Mouse (Mus musculus) adrenal gland, adult 18-20 months (tissue): ENCODE results near the gene F13a1. TPM values are rescaled to one million over a fixed set of nuclear protein-coding genes. Genes with fewer than 3 reads are reported as not detected.

Source experiments
- DNase-seq, 2 experiments: peaks; one replicate each; pipeline ENCODE4 v3.0.0; 2021 to 2022; ENCODE audit warnings: low spot score in 2 of 2
- long read RNA-seq, 2 experiments: library from polyadenylated mRNA; stranded (forward); transcript quantifications; one replicate each; pipeline ENCODE4 v2.0.0; 2021
- total RNA-seq, 2 experiments: library from RNA; stranded (reverse); gene quantifications; 1 replicate in 1 of 2; 2 replicates in 1 of 2; pipeline ENCODE4 v1.2.3; 2021

Gene F13a1
- total RNA-seq = 10 to 100 TPM; 13.4 to 23.0 TPM
- long read RNA-seq, experiment 1, transcript F13a1-201 (15 exons, 3,952 nt) = major isoform, 5 of 6 reads
- long read RNA-seq, experiment 1, partial matches to known transcripts = 0 of 6 reads
- long read RNA-seq, experiment 1, other reads (novel, unspliced or antisense) = 1 of 6 reads
- long read RNA-seq, experiment 2, partial matches to known transcripts = 1 of 3 reads
- long read RNA-seq, experiment 2, other reads (novel, unspliced or antisense) = 0 of 3 reads

DNA sequence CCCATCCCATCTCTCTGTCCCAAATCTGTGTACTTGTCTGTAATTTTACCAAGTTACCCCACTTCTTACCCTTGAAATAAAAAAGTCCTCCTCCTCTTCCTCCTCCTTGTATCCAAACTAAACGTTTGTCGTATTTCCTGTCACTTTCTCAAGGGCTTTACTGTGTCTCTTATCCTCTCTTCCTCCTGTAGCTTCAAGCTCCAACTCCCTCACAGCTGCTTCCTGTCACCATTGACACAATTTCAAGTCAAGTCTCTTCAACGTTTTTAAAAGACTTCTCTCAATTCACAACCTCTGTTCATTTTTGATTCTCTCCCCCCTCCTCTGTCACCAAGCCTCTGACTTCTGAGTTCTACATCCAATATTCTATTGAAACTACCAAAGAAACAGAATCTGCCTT is at the start of gene F13a1:
TSS of gene F13a1 (minus strand) at position 119 of the 400 bp plus-strand sequence.
- DNase-seq = no peak

DNA sequence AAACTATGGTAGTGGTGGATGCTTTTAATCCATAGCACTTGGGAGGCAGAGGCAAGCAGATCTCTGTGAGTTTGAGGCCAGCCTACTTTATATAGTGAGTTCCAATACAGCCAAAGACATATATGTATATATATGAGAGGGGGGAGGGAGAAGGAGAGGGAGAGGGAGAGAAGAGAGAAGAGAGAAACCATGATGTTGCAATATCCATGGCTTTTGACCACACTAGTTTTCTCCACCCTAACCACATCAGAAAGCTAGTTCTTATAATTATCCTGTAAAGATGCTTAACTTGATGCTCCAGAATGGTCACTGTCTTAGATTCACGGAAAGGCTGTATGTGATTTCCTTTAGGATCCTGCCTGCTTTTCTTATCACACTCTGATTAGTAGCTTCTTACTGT is 41.6 kb upstream of the F13a1 start:
- DNase-seq = no peak

DNA sequence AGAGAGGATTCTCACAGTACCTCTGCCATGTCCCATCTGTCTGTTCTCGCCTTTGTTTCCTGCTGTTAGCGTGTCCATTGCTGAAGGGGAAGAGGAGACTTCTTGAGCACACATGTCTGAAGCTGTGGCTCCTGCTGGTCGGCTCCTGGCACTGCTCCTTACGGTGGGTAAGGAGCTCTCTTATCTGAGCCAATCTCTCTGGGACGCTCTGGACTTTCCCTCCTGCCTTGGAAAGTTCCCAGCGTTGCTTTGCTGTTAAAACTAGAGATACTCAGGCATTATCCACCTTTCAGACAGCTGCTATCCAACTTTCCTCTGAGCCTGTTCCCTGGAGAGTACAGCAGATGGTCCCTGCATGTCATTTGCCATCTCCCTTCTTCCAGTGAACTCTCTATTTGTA is 39.1 kb upstream of the F13a1 start:
- DNase-seq = no peak

DNA sequence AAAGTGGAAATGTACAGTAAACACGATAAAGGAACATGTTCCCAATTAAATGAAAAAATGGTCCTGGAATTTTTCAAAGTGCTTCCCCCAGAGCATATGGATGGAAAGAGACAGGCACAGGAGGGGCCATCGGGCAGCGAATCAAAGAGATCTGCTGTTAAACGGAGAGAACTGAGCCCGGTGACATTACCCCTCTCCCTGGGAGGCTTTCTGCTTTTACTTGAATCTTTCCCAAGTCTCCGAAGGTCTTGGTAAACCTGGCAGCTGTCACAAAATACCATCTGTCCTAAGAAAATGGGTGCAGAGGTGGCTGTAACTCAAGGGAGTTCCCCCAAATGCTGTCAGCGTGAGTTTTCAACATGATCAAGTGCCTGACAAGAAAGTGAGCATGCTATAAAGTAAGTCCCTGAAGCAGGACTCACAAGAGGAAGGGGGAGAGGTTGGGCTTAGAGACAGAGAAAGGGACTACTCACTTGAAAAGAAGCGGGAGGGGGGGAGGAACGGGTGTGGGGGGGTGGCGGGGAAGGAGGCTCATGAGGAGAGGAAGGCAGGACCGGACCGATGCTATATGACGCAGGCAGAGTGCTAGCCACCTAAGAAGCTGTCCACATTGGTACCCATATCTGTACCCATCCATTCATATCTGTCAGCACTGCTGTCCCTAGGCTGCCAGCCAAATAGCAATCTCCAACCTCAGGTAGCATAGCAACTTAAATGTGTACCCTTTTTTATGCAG is 31.6 kb upstream of the F13a1 start:
- DNase-seq = no peak

DNA sequence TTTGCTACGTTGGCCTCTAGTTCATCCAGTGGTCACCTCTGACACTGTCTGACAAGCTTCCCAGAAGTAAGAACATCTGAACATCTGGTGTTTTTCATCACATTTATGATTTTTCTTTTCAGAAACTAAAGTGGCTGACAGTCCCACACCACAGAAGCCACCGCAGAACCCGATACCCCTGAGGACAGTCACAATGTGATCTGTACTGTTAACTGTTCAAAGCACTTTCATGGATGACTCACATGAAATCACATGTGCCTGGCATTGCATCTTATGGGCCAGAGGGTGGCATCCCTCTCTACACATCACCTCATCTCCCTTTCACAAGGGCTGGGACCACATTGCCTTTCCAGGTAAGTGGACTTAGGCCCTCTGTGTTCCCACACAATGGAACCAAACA is 21.3 kb upstream of the F13a1 start:
- DNase-seq = no peak

DNA sequence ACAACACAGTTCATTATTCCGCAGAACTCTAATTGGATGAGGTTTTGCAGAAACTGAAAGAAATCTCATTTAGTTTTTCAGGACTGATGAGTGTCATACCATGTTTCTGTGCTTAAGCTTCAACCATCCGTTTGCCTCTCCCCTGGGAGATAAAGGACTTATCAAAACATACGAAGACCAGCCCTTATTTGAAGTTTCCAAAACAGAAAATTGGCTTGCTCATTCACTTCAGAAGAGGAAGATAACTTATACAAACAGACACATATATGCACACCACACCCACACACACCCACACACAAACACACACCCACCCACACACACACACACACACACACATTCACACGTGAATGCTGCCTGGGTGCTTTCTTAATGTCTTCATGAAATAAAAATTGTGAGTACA is 20.8 kb upstream of the F13a1 start:
- no peak for DNase-seq

DNA sequence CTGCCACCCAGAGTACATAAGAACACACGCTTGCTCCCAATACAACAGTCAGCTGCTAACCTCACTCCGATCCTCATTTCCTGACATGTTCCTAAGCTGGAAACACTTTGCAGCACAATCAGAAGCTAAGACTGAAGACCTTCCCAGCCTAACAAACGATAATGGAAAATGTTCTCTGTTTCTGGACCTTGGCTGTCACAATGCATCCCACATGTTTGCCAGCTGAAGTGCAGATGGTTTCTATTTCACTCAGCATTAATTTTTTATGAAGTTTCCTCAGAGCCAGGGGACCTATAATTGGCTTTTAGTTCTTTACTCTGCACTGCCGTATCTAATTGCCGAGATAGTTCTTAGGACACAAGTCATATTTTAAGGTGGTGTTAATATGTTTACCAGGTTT is 10.8 kb upstream of the F13a1 start:
- DNase-seq = no peak

DNA sequence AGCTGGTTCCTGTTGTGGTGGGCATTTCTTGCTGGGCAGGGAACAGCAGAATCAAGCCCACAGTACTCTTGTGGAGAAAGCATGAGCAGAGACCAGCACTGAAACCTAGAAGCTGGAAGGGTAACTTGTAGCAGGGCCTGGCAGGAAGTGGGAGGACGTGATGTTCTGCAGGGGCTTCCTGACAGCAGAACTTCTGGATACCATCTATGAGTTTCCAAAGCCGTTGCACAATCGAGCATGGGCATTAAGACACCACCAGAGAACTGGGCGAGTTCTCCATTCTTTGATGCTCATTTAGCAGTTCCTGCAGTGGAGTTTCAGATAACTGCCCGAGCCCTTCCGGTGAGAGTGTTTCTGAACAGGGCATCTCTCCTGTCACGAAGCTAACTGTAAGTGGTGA is 6.6 kb upstream of the F13a1 start:
- no peak for DNase-seq

DNA sequence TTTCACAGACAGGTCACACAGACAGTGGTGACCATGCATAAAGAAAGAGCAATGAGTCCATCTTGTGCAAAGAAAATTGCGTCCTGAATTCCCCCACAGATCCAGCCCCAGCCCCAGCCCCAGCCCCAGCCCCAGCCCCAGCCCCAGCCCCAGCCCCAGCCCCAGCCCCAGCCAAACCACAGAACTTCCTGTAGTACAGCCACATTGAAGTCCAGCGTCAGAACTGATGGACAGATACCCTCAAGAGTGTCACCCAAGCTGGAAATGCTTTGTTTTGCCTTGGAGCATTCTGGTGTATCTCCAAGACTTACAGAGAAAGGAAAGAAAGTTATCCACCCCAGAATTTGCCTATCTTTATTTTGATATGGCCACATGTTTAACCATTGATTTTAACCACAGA is 413 bp downstream of the F13a1 start:
- no peak for DNase-seq

DNA sequence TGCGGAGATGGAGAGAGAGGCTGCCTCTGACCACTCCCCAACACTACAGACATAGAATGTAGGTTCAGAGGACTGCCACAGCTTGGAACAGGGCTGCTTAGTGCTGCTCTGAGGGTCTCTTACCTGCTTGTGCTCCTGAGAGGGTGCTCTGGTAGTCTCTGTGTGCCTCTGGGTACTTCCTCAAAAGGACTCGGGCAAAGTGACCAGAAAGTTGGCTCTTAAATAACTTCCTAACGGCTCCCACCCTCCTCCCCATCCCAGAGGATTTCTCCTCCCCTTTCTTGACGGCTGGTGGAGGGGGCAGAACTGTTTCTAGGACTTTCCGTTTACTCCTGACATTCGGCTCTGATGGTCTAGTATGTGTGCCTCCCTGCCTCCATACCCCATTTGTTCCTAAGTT is 1.0 kb downstream of the F13a1 start:
- no peak for DNase-seq

DNA sequence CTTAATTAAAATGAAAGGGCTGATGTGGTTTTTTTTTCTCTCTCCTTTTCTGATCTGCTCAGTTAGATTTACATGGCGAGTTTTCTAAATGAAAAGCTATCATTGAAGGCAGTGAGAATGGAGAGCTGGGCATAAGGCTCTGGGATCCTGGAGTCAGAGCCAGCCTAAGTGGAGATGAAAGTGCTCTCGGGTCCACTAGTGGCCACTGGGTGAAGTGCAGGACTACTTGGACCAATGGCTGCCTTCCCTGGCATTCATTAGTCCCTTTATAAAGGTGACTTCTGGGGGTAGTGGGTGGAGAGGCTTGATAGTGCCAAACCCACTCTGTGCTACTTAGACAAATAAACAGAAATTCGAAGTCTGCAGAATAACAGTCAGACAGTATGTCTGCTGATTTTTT is 5.0 kb downstream of the F13a1 start:
- DNase-seq = peak in 1 of 2 experiments; percentile 6

DNA sequence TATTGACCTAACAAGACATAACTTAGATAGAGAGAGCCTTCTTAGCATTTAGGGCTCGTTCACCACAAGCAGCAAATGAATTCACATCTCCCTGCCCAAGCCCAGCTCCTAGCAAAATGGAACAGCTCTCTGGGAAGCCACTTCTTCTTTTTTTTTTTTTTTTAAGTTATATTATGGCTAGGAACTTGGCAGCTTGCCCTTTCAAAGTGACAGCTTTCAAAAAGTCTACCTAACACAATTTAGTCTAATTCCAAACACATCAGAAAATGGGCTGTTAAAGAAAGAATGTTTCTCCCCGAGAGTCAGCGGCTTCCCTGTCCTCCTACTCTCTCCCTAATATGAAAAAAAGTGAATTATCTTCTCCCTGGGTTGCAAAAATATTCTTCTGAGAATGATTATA is 15.3 kb downstream of the F13a1 start:
- no peak for DNase-seq

DNA sequence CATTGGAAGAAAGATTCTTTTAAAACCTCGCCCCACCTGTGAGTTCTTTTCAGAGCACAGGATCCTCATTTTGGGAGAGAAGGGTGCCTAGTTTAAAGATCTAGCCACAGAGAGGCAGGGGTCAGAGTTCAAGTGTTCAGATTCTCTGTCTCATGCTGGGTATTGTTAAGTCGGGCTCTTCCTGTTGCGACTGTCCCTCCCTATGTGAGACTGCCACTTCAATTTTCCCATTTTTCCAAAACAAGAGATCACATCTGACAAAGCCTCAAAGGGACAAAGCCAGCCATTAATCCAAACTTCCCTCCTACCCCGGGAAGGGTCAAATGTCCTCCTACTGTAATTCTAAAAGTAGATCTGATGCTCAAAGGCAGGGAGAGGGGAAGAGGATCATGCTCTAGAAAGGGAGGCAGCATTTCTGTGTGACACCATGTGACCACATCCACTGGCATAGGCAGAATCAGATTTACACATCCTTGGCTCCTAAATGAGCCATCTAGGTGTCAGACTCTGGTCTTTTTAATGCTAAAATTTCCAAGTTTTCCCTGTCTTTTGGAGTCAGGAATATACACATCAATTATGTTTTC is 24.0 kb downstream of the F13a1 start:
- DNase-seq = no peak

DNA sequence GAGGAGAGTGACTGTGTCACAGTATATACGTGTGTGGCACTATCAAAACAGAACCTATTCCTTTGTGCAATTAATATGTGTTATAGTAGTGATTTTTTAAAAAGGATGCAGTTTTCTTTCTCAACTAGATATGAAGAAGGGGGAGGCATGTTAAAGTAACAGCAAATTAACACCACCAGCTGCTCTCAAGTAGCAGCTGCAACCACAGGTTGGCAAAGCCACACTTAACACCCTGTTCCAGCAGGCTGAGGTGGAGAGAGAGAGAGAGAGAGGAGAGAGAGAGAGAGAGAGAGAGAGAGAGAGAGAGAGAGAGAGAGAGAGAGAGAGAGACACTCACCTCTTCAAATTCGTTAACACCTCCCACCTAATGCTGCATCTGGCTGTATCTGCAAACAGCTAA is 28.5 kb downstream of the F13a1 start:
- no peak for DNase-seq

DNA sequence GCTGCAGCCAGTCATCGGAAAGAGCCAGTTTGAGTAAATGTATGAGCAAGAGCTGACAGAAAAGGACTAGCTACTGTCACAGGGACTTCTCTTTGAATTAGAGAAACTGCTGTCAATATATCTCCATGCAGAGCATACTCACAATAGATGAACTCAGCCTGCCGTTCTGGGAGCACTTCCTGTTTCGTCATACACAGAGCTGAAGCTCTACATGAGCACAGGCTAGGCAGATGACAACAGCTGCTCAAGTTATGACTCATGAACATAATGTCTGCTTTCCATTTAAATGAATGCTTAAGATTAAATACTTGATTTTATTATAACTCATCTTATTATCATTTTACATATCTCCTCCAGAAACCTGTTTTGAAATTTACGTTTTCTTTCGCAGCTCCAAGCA is 39.3 kb downstream of the F13a1 start:
- no peak for DNase-seq

DNA sequence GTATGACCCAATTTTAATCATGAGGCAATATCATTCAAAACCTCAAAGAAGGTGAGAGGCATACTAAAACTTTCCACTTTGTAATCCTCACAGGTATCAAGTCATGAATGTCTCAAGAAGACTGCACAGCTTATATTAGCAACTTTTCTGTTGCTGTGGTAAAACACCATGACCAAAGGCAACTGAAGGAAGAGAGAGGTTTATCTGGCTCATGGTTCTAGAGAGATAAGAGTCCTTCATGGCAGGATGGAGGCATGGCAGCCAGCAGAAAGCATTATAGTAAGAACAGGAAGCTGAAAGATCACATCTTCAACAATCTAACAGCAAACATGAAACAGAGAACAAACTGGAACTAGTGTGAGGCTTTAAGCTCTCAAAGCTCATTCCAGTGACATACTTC is 43.8 kb downstream of the F13a1 start:
- no peak for DNase-seq

DNA sequence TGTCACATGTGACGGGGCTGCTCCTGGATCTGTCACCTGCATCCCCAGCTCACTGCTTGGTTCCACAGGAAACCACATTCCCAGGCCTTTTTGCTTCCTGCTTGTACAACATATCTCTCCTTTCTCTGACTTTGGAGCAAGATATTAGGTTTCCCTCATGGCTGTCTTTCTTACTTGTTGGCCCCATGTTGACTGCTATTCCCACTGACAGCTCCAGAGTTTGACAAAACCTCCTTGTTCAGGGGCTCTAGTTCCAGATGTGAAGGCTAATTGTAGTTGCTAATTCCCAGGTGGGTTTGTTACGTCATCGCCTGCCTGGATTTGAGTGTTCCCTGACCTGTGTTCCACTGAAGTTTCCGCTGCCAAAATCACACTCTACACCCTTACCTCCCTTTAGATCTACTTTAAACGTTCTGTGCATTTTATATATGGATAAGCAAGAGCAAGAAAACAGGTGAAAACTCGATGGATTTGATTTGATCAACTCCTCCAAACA is 50.8 kb downstream of the F13a1 start:
- no peak for DNase-seq

DNA sequence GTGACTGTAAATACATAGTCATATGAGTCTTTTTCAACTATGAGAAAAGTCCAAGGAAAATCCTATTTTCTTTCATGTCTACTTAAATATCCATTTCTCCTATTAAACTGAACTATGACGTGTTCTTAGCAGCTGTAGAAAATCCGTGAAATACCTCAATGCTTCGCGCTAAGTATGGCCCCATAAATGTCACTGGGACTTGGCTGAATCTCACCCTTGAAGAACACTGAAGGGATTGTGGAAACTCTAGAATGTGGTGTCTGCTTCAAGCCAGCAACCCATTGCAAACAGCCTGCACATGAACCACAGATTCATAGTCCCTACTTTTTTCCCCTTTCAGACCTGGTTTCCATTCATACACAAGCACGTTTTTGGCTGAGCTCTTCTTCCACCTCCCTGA is 56.5 kb downstream of the F13a1 start:
- DNase-seq = no peak

DNA sequence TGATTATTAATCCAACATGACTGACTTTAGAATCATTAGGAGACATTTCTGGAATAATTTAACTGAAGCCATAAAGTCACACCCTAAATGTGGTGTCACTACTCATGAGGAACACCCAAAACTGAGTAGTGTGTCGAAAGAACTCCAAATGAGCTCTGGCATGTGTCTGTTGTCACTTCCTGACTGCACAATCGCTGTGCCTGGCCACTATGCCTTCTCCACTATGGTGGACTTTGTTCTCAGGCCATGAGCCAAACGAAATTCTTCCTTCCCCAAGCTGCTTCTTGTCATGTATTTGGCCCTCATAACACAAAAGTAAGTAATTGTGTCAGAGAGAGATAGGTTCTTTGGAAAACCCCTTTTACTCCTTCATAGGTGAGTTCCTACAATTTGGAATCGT is 61.7 kb downstream of the F13a1 start:
- no peak for DNase-seq

DNA sequence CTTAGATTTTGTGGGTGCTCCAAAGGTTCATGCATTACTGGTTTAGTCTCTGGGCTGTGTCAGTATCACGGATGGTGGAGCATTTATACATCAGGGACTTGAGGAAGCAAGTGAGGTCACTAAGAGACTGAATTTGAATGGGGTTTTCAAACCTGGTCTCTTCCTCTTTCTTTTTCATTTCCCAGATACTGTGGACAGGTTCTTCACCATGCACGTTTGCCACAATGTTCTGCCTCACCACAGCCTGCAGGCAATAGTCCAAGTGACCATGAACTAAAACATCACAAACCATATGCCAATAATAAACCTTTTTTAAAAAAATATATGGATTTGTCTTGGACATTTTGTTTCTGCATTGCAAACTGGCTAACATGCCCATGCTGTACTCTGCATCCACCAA is 77.0 kb downstream of the F13a1 start:
- no peak for DNase-seq

DNA sequence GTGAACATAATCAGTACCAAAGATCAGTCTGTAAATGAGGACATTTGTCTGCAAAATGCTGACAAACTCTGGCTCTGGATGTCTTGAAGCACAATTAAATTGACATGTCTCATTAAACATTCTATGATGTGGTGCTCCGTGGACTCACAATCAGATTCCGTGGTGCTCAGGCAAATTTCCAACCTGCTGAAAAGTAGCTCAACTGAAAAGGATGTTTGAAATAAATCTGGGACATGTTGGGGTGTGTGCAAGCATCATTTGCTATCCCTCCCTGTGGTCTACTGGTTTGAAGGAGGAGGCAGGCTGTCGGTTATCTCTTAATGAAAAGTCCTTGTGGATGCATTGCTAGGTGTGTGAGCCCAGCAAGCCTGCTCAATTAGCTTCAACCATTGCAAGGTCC is 77.8 kb downstream of the F13a1 start:
- no peak for DNase-seq

DNA sequence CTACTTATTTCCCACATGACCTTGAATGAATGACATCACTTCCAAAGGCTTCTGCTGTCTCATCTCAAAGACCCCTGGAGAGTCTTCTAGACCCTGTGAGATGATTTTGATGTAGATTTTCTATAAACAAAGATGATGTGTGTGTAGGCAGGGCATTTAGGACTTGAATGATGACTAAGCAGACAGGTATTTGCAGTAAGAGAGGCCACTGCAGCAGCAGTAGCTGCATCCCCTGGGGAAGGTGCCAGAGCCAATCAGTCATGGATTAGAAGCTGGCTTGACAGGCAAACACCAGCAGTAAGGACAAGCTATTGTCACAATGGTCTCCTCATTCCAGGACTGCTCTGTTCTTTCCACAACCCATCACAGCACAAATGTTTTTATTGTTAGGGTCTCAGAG is 87.1 kb downstream of the F13a1 start:
- peak in 1 of 2 experiments; percentile 6 for DNase-seq

DNA sequence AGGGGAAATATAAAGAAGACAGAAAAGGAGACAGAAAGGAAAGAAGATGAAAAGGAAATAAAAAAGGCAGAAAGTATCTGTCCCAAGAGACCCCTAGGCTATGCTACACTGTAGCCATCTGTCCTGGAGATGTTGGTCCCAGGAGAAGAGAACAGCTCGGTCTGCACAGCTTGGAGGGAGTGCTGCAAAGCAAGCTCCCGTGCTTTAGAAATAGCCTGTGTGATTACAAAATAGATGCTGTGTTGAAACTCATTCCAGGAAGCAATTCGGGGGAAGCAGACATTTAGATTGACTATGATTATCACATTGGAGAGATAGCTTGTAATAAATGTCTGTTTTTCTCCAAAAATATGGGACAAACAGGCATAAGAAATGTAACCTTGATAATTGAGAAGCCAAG is 91.0 kb downstream of the F13a1 start:
- no peak for DNase-seq
